Mouse (Mus musculus) heart, embryonic 14.5 days (tissue): ENCODE data around the gene Coq8a. TPM values are rescaled to one million over a fixed set of nuclear protein-coding genes. Genes with fewer than 3 reads are reported as not detected.

ENCODE experiments used
- ATAC-seq: fragments of 200-750 bp; cut with Nextera tagmentation; 2 replicates; pipeline ENCODE4 v1.8.0; 2017; ENCODE audit warnings: low read depth, moderate TSS enrichment; ENCODE audit not compliant: insufficient number of reproducible peaks, insufficient read depth, low FRiP score
- H3K27ac ChIP-seq, 2 experiments: fragments of 200-500 bp in 1 of 2; fragments of 300-500 bp in 1 of 2; sonication (generic) in 1 of 2; replicated peaks in 1 of 2; 2 replicates each; pipeline ENCODE4 v1.5.1; 2012 to 2014; ENCODE audit warnings: low read depth in 2 of 2, low read length in 2 of 2, control low read depth in 1 of 2, mild to moderate bottlenecking in 1 of 2, mixed read lengths in 1 of 2; ENCODE audit not compliant: control insufficient read depth in 1 of 2, insufficient read depth in 1 of 2
- H3K27me3 ChIP-seq: fragments of 300-500 bp; sonication (generic); 2 replicates; pipeline ENCODE4 v1.6.1; 2014; ENCODE audit warnings: mild to moderate bottlenecking, low read length, control low read depth; ENCODE audit not compliant: control insufficient read depth, insufficient read depth
- H3K36me3 ChIP-seq: fragments of 300-500 bp; sonication (generic); 2 replicates; pipeline ENCODE4 v1.6.1; 2014; ENCODE audit warnings: mild to moderate bottlenecking, control low read depth, low read length, mixed read lengths; ENCODE audit not compliant: control insufficient read depth, insufficient read depth
- H3K4me1 ChIP-seq, 2 experiments: fragments of 200-500 bp in 1 of 2; fragments of 300-500 bp in 1 of 2; sonication (generic) in 1 of 2; 2 replicates each; pipeline ENCODE4 v1.6.1; 2012 to 2014; ENCODE audit warnings: low read length in 2 of 2, control low read depth in 1 of 2, mixed read lengths in 1 of 2; ENCODE audit not compliant: control insufficient read depth in 2 of 2, insufficient read depth in 2 of 2
- H3K4me2 ChIP-seq: fragments of 300-500 bp; sonication (generic); 2 replicates; pipeline ENCODE4 v1.6.1; 2014; ENCODE audit warnings: mild to moderate bottlenecking, low read length
- H3K4me3 ChIP-seq, 2 experiments: fragments of 200-500 bp in 1 of 2; fragments of 300-500 bp in 1 of 2; sonication (generic) in 1 of 2; 2 replicates each; pipeline ENCODE4 v1.5.1; 2012 to 2014; ENCODE audit warnings: low read length in 2 of 2, mild to moderate bottlenecking in 2 of 2, control low read depth in 1 of 2, low read depth in 1 of 2, moderate library complexity in 1 of 2; ENCODE audit not compliant: control insufficient read depth in 1 of 2, insufficient read depth in 1 of 2
- H3K9ac ChIP-seq: fragments of 300-500 bp; sonication (generic); 2 replicates; pipeline ENCODE4 v1.6.1; 2014; ENCODE audit warnings: mild to moderate bottlenecking, low read length
- H3K9me3 ChIP-seq: fragments of 300-500 bp; sonication (generic); 2 replicates; pipeline ENCODE4 v1.6.1; 2016; ENCODE audit warnings: low read length, control low read depth; ENCODE audit not compliant: control insufficient read depth
- WGBS: fragments of 180-500 bp; shearing (Covaris S2); extraction: QIAGEN DNeasy Blood & Tissue Kit; methylation state at CpG from one replicate; pipeline ENCODE4 v1.1.7; 2014; 5-methylcytosine and 5-hydroxymethylcytosine counted together
- polyA plus RNA-seq: library from polyadenylated mRNA; unstranded; fragments of >200 nt; fragmentation: Nextera tagmentation; extraction: Ambion mirVana; gene quantifications from 2 replicates; pipeline ENCODE4 v1.2.1, GENCODE M21; 2014

Gene Coq8a
- polyA plus RNA-seq, 1 experiment from 2014 or later = 58.8 TPM

GRCm38 (mm10) chr1:180215044-180215443 lies 15.6 kb upstream of the Coq8a start:
- peak; percentile 73; the same call in 1 of the 2 replicates for ATAC-seq
- Histone ChIP-seq H3K27me3 (no peaks in the 10 kb centered on the region), H3K4me3 (no peak overlapping the region), H3K9me3 (no peaks in the 10 kb centered on the region), H3K27ac (no peak overlapping the region), H3K36me3 (no peaks in the 10 kb centered on the region), H3K4me1 (peaks cover 6 to 9% of the 10 kb centered on the region in 2 experiments), H3K9ac (no peak overlapping the region), H3K4me2 (no peak overlapping the region)
- whole genome bisulfite sequencing = 17% methylated on average over 4 of the region's 4 CpGs

DNA sequence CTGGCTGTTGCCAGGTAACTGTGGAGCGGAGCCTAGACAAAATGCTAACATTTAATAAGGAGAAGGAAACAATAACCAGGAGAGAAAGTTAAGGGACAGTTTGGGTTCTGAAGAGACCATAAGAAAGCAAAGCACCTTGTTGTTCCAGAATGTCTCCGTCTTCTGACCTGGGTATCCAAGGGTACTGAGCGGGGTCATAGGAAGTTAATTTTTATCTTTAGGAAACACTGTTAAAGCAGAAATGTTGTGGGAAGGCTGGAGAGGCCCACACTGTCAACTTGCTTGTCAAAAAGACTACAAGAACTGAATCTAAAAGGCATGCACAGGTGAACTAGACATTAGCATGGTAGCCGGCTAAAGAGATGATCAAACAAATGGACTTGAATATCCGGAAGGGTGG lies 13.5 kb upstream of the Coq8a start:
- Histone ChIP-seq H3K4me1 (peaks cover 9 to 13% of the 10 kb centered on the region in 2 experiments), H3K27me3 (no peaks in the 10 kb centered on the region), H3K4me3 (no peak overlapping the region), H3K36me3 (no peaks in the 10 kb centered on the region), H3K27ac (no peak overlapping the region), H3K4me2 (no peak overlapping the region), H3K9ac (no peak overlapping the region), H3K9me3 (no peaks in the 10 kb centered on the region)
- WGBS = 88% methylated on average over 5 of the region's 5 CpGs
- ATAC-seq = no peak

- no peak for ATAC-seq
- 78% methylated on average over 9 of the region's 9 CpGs for WGBS
Observed at GRCm38 (mm10) chr1:180210781-180211271, 11.4 kb upstream of the Coq8a start.

GRCm38 (mm10) chr1:180210031-180210432 lies 10.6 kb upstream of the Coq8a start:
- no peak overlapping the region for H3K4me3 ChIP-seq
- WGBS = 37% methylated on average over 4 of the region's 4 CpGs
- no peak overlapping the region for H3K4me2 ChIP-seq
- no peak overlapping the region for H3K9ac ChIP-seq
- peak; percentile 47; the same call in 1 of the 2 replicates for ATAC-seq
- H3K36me3 ChIP-seq = no peaks in the 10 kb centered on the region
- peaks cover 9 to 13% of the 10 kb centered on the region in 2 experiments for H3K4me1 ChIP-seq
- H3K27me3 ChIP-seq = no peaks in the 10 kb centered on the region
- peak overlapping the region; percentile 67 to 73 for H3K27ac ChIP-seq
- H3K9me3 ChIP-seq = no peaks in the 10 kb centered on the region

More at GRCm38 (mm10) chr1:180210781-180211271, 11.4 kb upstream of the Coq8a start:
- H3K36me3 ChIP-seq = no peaks in the 10 kb centered on the region
- no peak overlapping the region for H3K4me3 ChIP-seq
- no peaks in the 10 kb centered on the region for H3K9me3 ChIP-seq
- peaks cover 9 to 13% of the 10 kb centered on the region in 2 experiments for H3K4me1 ChIP-seq
- no peaks in the 10 kb centered on the region for H3K27me3 ChIP-seq
- no peak overlapping the region for H3K4me2 ChIP-seq
- no peak overlapping the region for H3K9ac ChIP-seq
- H3K27ac ChIP-seq = peak overlapping the region in 1 of 2 experiments; percentile 73; a peak in 2 of 4 replicates

- ATAC-seq = no peak
- Histone ChIP-seq H3K27ac (no peak overlapping the region), H3K9me3 (peaks cover 7% of the 10 kb centered on the region; the same call in 1 of the 2 replicates), H3K36me3 (no peaks in the 10 kb centered on the region), H3K4me1 (peaks cover 9 to 13% of the 10 kb centered on the region in 2 experiments), H3K27me3 (no peaks in the 10 kb centered on the region), H3K4me3 (no peak overlapping the region), H3K4me2 (no peak overlapping the region), H3K9ac (no peak overlapping the region)
- 68% methylated on average over 3 of the region's 3 CpGs for WGBS
Observed at GRCm38 (mm10) chr1:180208370-180208769, 9.0 kb upstream of the Coq8a start.

GRCm38 (mm10) chr1:180200722-180201121 lies 1.3 kb upstream of the Coq8a start:
- no peak overlapping the region for H3K4me3 ChIP-seq
- no peaks in the 10 kb centered on the region for H3K4me1 ChIP-seq
- no peak overlapping the region for H3K9ac ChIP-seq
- no peak overlapping the region for H3K4me2 ChIP-seq
- no peak overlapping the region for H3K27ac ChIP-seq
- no peak for ATAC-seq
- H3K36me3 ChIP-seq = no peaks in the 10 kb centered on the region
- WGBS = 64% methylated on average over 5 of the region's 5 CpGs
- H3K27me3 ChIP-seq = no peaks in the 10 kb centered on the region
- H3K9me3 ChIP-seq = peaks cover 7% of the 10 kb centered on the region; the same call in 1 of the 2 replicates

DNA sequence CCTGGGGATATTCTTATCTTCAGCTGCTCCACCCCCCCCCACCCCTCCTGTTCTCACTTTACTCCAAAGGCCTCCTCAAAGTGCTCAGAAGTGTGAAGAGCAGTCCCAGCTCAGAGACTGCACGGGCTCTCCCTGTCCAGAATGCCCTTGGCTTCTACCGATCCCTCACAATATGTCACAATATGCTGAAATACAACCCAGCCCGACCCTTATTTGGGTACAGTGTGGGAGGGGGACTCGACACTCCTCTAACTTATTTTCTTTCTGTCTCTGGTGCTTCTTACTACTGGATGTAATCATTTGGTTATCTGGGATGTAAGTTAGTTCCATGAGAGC lies 281 bp upstream of the Coq8a start:
- Histone ChIP-seq H3K9me3 (peaks cover 6% of the 10 kb centered on the region; the same call in 1 of the 2 replicates), H3K4me3 (no peak overlapping the region), H3K27ac (no peak overlapping the region), H3K36me3 (no peaks in the 10 kb centered on the region), H3K4me2 (no peak overlapping the region), H3K27me3 (no peaks in the 10 kb centered on the region), H3K4me1 (peaks cover 0 to 2% of the 10 kb centered on the region in 2 experiments; a peak in 2 of 4 replicates), H3K9ac (no peak overlapping the region)
- WGBS = 48% methylated on average over 4 of the region's 4 CpGs
- ATAC-seq = no peak

GRCm38 (mm10) chr1:180197956-180198355 lies 1.4 kb downstream of the Coq8a start:
- H3K4me2 ChIP-seq = no peak overlapping the region
- no peak overlapping the region for H3K4me3 ChIP-seq
- 73% methylated on average over 3 of the region's 3 CpGs for WGBS
- H3K9me3 ChIP-seq = no peaks in the 10 kb centered on the region
- no peaks in the 10 kb centered on the region for H3K27me3 ChIP-seq
- ATAC-seq = no peak
- peaks cover 0 to 18% of the 10 kb centered on the region in 2 experiments; a peak in 3 of 4 replicates for H3K4me1 ChIP-seq
- no peak overlapping the region for H3K27ac ChIP-seq
- no peak overlapping the region for H3K9ac ChIP-seq
- H3K36me3 ChIP-seq = no peaks in the 10 kb centered on the region
